Mouse (Mus musculus) forebrain, embryonic 11.5 days (tissue): Measurements from ENCODE around the gene 5830411N06Rik. TPM values are rescaled to one million over a fixed set of nuclear protein-coding genes. Genes with fewer than 3 reads are reported as not detected.

Source experiments
- ATAC-seq: fragments of 200-750 bp; cut with Nextera tagmentation; replicated peaks from 2 replicates; pipeline ENCODE4 v1.8.0; 2017; ENCODE audit warnings: moderate TSS enrichment; ENCODE audit not compliant: low FRiP score
- DNase-seq: peaks from one replicate; pipeline ENCODE4 v3.0.0-alpha.2; 2017; ENCODE audit warnings: low spot score
- H3K27ac ChIP-seq: fragments of 300-500 bp; sonication (generic); 2 replicates; pipeline ENCODE4 v1.5.1; 2014; ENCODE audit warnings: low read depth, low read length
- H3K27me3 ChIP-seq: fragments of 300-500 bp; sonication (generic); 2 replicates; pipeline ENCODE4 v1.6.1; 2014; ENCODE audit warnings: mild to moderate bottlenecking, low read length, mixed read lengths; ENCODE audit not compliant: control insufficient read depth, insufficient read depth
- H3K36me3 ChIP-seq: fragments of 300-500 bp; sonication (generic); 2 replicates; pipeline ENCODE4 v1.6.1; 2014; ENCODE audit warnings: mild to moderate bottlenecking, low read length, moderate library complexity, mixed read lengths; ENCODE audit not compliant: control insufficient read depth, insufficient read depth
- H3K4me1 ChIP-seq: fragments of 300-500 bp; sonication (generic); replicated peaks from 2 replicates; pipeline ENCODE4 v1.6.1; 2014; ENCODE audit warnings: low read length, mixed read lengths; ENCODE audit not compliant: control insufficient read depth, insufficient read depth
- H3K4me2 ChIP-seq: fragments of 300-500 bp; sonication (generic); 2 replicates; pipeline ENCODE4 v1.6.1; 2014; ENCODE audit warnings: low read depth, mild to moderate bottlenecking, low read length, moderate library complexity, mixed read lengths; ENCODE audit not compliant: severe bottlenecking
- H3K4me3 ChIP-seq: fragments of 300-500 bp; sonication (generic); 2 replicates; pipeline ENCODE4 v1.5.1; 2014; ENCODE audit warnings: low read depth, low read length
- H3K9ac ChIP-seq: fragments of 300-500 bp; sonication (generic); 2 replicates; pipeline ENCODE4 v1.6.1; 2014; ENCODE audit warnings: low read length
- H3K9me3 ChIP-seq: fragments of 300-500 bp; sonication (generic); 2 replicates; pipeline ENCODE4 v1.6.1; 2016; ENCODE audit warnings: low read length, mixed read lengths; ENCODE audit not compliant: control insufficient read depth
- whole genome bisulfite sequencing: fragments of 180-500 bp; shearing (Covaris S2); extraction: QIAGEN DNeasy Blood & Tissue Kit; methylation state at CpG from one replicate; pipeline ENCODE4 v1.1.7; 2014; 5-methylcytosine and 5-hydroxymethylcytosine counted together
- polyA plus RNA-seq: library from polyadenylated mRNA; unstranded; fragments of >200 nt; fragmentation: Nextera tagmentation; extraction: Ambion mirVana; gene quantifications from 2 replicates; pipeline ENCODE4 v1.2.1, GENCODE M21; 2014

The 5830411N06Rik gene
- polyA plus RNA-seq, result not detected in 2 replicates

GRCm38 (mm10) chr7:140247216-140247615 is at the start of gene 5830411N06Rik:
Gene 5830411N06Rik (plus strand): TSS chr7:140247284.
- DNase-seq (no peak), ATAC-seq (no peak)
- Histone ChIP-seq H3K36me3 (no peaks in the 10 kb centered on the region), H3K4me3 (no peak within 1 kb of the TSS), H3K4me1 (no peaks in the 10 kb centered on the region), H3K9me3 (peaks cover 2% of the 10 kb centered on the region; the same call in 1 of the 2 replicates), H3K27ac (no peak within 1 kb of the TSS), H3K27me3 (no peaks in the 10 kb centered on the region), H3K4me2 (no peak within 1 kb of the TSS), H3K9ac (no peak within 1 kb of the TSS)
- WGBS, result 84% methylated on average over 4 of the region's 4 CpGs

- H3K4me2 ChIP-seq, result no peak overlapping the region
- H3K4me1 ChIP-seq, result no peaks in the 10 kb centered on the region
- no peak overlapping the region for H3K9ac ChIP-seq
- no peaks in the 10 kb centered on the region for H3K36me3 ChIP-seq
- WGBS, result 90% methylated on average over 4 of the region's 4 CpGs
- DNase-seq, result peak; percentile 19
- H3K27ac ChIP-seq, result no peak overlapping the region
- no peaks in the 10 kb centered on the region for H3K9me3 ChIP-seq
- no peaks in the 10 kb centered on the region for H3K27me3 ChIP-seq
- ATAC-seq, result no peak
- H3K4me3 ChIP-seq, result no peak overlapping the region
Observed at GRCm38 (mm10) chr7:140201090-140201489, 46.0 kb upstream of the 5830411N06Rik start.

- Histone ChIP-seq H3K9ac (no peak within 1 kb of the TSS), H3K36me3 (no peaks in the 10 kb centered on the region), H3K27ac (no peak within 1 kb of the TSS), H3K9me3 (no peaks in the 10 kb centered on the region), H3K27me3 (no peaks in the 10 kb centered on the region), H3K4me3 (no peak within 1 kb of the TSS), H3K4me1 (no peaks in the 10 kb centered on the region), H3K4me2 (no peak within 1 kb of the TSS)
- no peak for ATAC-seq
- DNase-seq, result peak; percentile 40
Observed at GRCm38 (mm10) chr7:140205864-140206263, 41.2 kb upstream of the 5830411N06Rik start, which contains the start of gene Olfr524. Gene Olfr524 (minus strand): TSS chr7:140205964.

- H3K9me3 ChIP-seq, result no peaks in the 10 kb centered on the region
- H3K27ac ChIP-seq, result no peak overlapping the region
- no peaks in the 10 kb centered on the region for H3K27me3 ChIP-seq
- 84% methylated on average over 3 of the region's 3 CpGs for WGBS
- no peaks in the 10 kb centered on the region for H3K36me3 ChIP-seq
- no peak overlapping the region for H3K4me3 ChIP-seq
- H3K4me2 ChIP-seq, result no peak overlapping the region
- no peak for DNase-seq
- no peak for ATAC-seq
- H3K4me1 ChIP-seq, result no peaks in the 10 kb centered on the region
- no peak overlapping the region for H3K9ac ChIP-seq
Observed at GRCm38 (mm10) chr7:140206904-140207303, 40.2 kb upstream of the 5830411N06Rik start.

- Histone ChIP-seq H3K9ac (no peak overlapping the region), H3K36me3 (no peaks in the 10 kb centered on the region), H3K27ac (no peak overlapping the region), H3K4me2 (no peak overlapping the region), H3K4me1 (no peaks in the 10 kb centered on the region), H3K27me3 (no peaks in the 10 kb centered on the region), H3K9me3 (no peaks in the 10 kb centered on the region), H3K4me3 (no peak overlapping the region)
- WGBS, result 76% methylated on average over 8 of the region's 8 CpGs
- ATAC-seq, result no peak
- peak; percentile 22 for DNase-seq
Observed at GRCm38 (mm10) chr7:140208153-140208552, 38.9 kb upstream of the 5830411N06Rik start.

- no peak overlapping the region for H3K9ac ChIP-seq
- H3K4me3 ChIP-seq, result no peak overlapping the region
- H3K27me3 ChIP-seq, result no peaks in the 10 kb centered on the region
- no peaks in the 10 kb centered on the region for H3K36me3 ChIP-seq
- 86% methylated on average over 3 of the region's 3 CpGs for WGBS
- no peaks in the 10 kb centered on the region for H3K4me1 ChIP-seq
- no peaks in the 10 kb centered on the region for H3K9me3 ChIP-seq
- H3K4me2 ChIP-seq, result no peak overlapping the region
- no peak for DNase-seq
- ATAC-seq, result no peak
- H3K27ac ChIP-seq, result no peak overlapping the region
Observed at GRCm38 (mm10) chr7:140208677-140209076, 38.4 kb upstream of the 5830411N06Rik start.

- H3K36me3 ChIP-seq, result no peaks in the 10 kb centered on the region
- 90% methylated on average over 5 of the region's 5 CpGs for WGBS
- no peak overlapping the region for H3K9ac ChIP-seq
- no peak overlapping the region for H3K27ac ChIP-seq
- no peak overlapping the region for H3K4me3 ChIP-seq
- ATAC-seq, result no peak
- H3K9me3 ChIP-seq, result no peaks in the 10 kb centered on the region
- no peaks in the 10 kb centered on the region for H3K27me3 ChIP-seq
- no peak overlapping the region for H3K4me2 ChIP-seq
- H3K4me1 ChIP-seq, result no peaks in the 10 kb centered on the region
- DNase-seq, result no peak
Observed at GRCm38 (mm10) chr7:140213841-140214240, 33.2 kb upstream of the 5830411N06Rik start.

- H3K9me3 ChIP-seq, result no peaks in the 10 kb centered on the region
- no peaks in the 10 kb centered on the region for H3K4me1 ChIP-seq
- no peak within 1 kb of the TSS for H3K9ac ChIP-seq
- no peak within 1 kb of the TSS for H3K27ac ChIP-seq
- DNase-seq (no peak), ATAC-seq (no peak)
- 84% methylated on average over 2 of the region's 2 CpGs for WGBS
- no peak within 1 kb of the TSS for H3K4me2 ChIP-seq
- no peaks in the 10 kb centered on the region for H3K27me3 ChIP-seq
- H3K36me3 ChIP-seq, result no peaks in the 10 kb centered on the region
- H3K4me3 ChIP-seq, result no peak within 1 kb of the TSS
Observed at GRCm38 (mm10) chr7:140217967-140218366, 29.1 kb upstream of the 5830411N06Rik start, which contains the start of gene Cd163l1. Gene Cd163l1 (plus strand): TSS chr7:140218267.

- H3K27me3 ChIP-seq, result no peaks in the 10 kb centered on the region
- no peak for ATAC-seq
Observed at GRCm38 (mm10) chr7:140219268-140219667, 27.8 kb upstream of the 5830411N06Rik start.

More at GRCm38 (mm10) chr7:140219268-140219667, 27.8 kb upstream of the 5830411N06Rik start:
- no peak overlapping the region for H3K9ac ChIP-seq
- DNase-seq, result no peak
- no peaks in the 10 kb centered on the region for H3K9me3 ChIP-seq
- WGBS, result 24% methylated on average over 1 of the region's 1 CpGs
- H3K4me2 ChIP-seq, result no peak overlapping the region
- H3K36me3 ChIP-seq, result no peaks in the 10 kb centered on the region
- H3K4me1 ChIP-seq, result no peaks in the 10 kb centered on the region
- H3K27ac ChIP-seq, result no peak overlapping the region
- H3K4me3 ChIP-seq, result no peak overlapping the region
